Mouse (Mus musculus): ENCODE measurements around the gene Faf2. TPM values are rescaled to one million over a fixed set of nuclear protein-coding genes. Genes with fewer than 3 reads are reported as not detected.

Faf2 gene
- polyA plus RNA-seq, 1 experiment from 2014 or later = 50.6 TPM

DNA sequence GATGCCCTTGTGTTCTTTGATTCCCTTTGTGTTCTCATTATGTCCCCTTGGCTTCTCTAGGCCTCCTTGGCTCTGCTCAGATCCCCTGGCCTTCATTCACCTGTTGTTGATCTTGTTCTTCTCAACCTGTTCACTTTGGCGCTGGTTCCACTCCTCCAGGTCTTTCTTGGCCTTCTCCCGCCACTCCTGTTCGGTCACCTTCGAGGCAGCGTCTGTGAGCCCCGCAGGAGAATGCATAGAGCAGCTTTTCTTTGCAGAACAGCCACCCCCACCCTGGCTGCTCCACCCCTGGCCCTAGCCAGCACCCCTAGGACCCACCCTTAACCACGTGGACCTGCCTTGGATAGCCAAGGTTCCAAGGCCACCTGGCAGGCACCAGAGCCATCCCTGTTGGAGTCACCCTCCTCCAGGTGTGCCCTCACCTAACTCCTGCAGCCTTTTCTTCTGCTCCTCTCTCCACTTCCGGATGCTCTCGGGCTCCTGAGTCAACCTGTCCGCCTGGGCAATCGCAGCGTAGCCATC, 22.9 kb upstream of the Faf2 start:
- Histone ChIP-seq H3K27ac (replicated peaks) (no peak overlapping the region), H3K36me3 (ENCODE audit: control insufficient read depth, insufficient read depth, low read length) (peaks cover 3% of the 10 kb centered on the region; the same call in 1 of the 2 replicates), H3K9ac (ENCODE audit: low read length) (no peak overlapping the region), H3K27me3 (ENCODE audit: control insufficient read depth, insufficient read depth, low read length) (no peaks in the 10 kb centered on the region), H3K4me1 (replicated peaks; ENCODE audit: control insufficient read depth, insufficient read depth) (no peaks in the 10 kb centered on the region), H3K9me3 (ENCODE audit: control insufficient read depth, low read length) (no peaks in the 10 kb centered on the region), H3K4me3 (ENCODE audit: low read depth, low read length) (no peak overlapping the region), H3K4me2 (replicated peaks; ENCODE audit: low read depth) (no peak overlapping the region)
- DNase-seq (ENCODE audit: low spot score) (no peak), ATAC-seq (ENCODE audit: low FRiP score, low TSS enrichment) (no peak)
- 77% methylated on average over 12 of the region's 12 CpGs for WGBS
- no peak for TF ChIP-seq EP300 (optimal IDR thresholded peaks at IDR 0.05)
- TF ChIP-seq CTCF (IDR thresholded peaks at IDR 0.05; ENCODE audit: low read depth) = no peak

DNA sequence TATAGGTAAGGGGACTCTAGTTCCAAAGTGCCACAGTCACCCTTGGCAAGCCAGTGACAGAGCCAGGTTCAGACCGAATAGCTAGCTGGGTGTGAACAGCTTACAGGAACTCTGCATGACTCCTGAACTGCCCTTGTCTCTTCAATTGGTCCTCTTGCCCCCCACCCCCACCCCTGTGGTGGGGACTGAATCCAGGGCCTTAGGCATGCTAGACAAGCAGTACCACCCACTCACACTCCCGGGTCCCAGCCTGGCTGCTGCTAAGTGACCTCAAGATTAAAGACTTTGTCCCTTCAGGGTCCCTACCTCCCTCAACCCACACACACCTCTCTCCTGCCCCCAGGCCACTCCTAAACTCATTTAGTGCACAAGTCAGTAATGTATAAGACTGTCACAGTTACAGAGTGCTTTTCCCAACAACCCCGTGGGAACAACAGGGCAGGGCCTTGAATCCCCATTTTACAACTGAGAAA, 18.9 kb upstream of the Faf2 start:
- ATAC-seq (ENCODE audit: low FRiP score, low TSS enrichment) = no peak
- H3K27me3 ChIP-seq (ENCODE audit: control insufficient read depth, insufficient read depth, low read length) = no peaks in the 10 kb centered on the region
- H3K4me3 ChIP-seq (ENCODE audit: low read depth, low read length) = no peak overlapping the region
- no peak overlapping the region for H3K27ac ChIP-seq (replicated peaks)
- TF ChIP-seq CTCF (IDR thresholded peaks at IDR 0.05; ENCODE audit: low read depth) (no peak), EP300 (optimal IDR thresholded peaks at IDR 0.05) (no peak)
- DNase-seq (ENCODE audit: low spot score) = no peak
- H3K9me3 ChIP-seq (ENCODE audit: control insufficient read depth, low read length) = no peaks in the 10 kb centered on the region
- H3K36me3 ChIP-seq (ENCODE audit: control insufficient read depth, insufficient read depth, low read length) = peaks cover 6% of the 10 kb centered on the region
- no peak overlapping the region for H3K9ac ChIP-seq (ENCODE audit: low read length)
- no peaks in the 10 kb centered on the region for H3K4me1 ChIP-seq (replicated peaks; ENCODE audit: control insufficient read depth, insufficient read depth)
- WGBS = 50% methylated on average over 3 of the region's 3 CpGs
- H3K4me2 ChIP-seq (replicated peaks; ENCODE audit: low read depth) = no peak overlapping the region

DNA sequence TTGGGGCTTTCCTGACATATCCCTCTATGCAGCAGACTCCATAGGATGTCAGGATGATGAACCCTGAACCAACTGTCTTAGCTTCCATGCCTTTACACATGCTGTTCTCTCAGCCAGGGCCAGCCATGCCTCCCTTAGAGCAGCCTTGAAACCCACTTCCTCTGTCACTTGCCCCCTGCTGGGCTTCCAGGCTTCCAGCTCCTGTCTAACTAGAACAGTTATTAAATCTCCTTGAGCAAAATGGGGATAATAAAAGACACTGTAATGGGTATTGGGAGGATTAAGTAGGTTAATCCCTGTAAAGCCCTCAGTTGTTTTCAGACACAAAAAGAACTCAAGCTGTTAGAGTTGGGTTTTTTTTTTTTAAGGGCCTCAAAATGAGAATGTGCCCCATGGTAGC, 18.1 kb upstream of the Faf2 start:
- Histone ChIP-seq H3K4me1 (replicated peaks; ENCODE audit: control insufficient read depth, insufficient read depth) (no peaks in the 10 kb centered on the region), H3K9me3 (ENCODE audit: control insufficient read depth, low read length) (no peaks in the 10 kb centered on the region), H3K4me3 (ENCODE audit: low read depth, low read length) (no peak overlapping the region), H3K36me3 (ENCODE audit: control insufficient read depth, insufficient read depth, low read length) (peaks cover 6% of the 10 kb centered on the region), H3K27me3 (ENCODE audit: control insufficient read depth, insufficient read depth, low read length) (no peaks in the 10 kb centered on the region), H3K9ac (ENCODE audit: low read length) (no peak overlapping the region), H3K27ac (replicated peaks) (no peak overlapping the region), H3K4me2 (replicated peaks; ENCODE audit: low read depth) (no peak overlapping the region)
- no peak for ATAC-seq (ENCODE audit: low FRiP score, low TSS enrichment)
- no peak for DNase-seq (ENCODE audit: low spot score)
- TF ChIP-seq EP300 (optimal IDR thresholded peaks at IDR 0.05) = no peak
- 0 out of 2 replicates have a peak, but pooled peaks have one; percentile 18 for TF ChIP-seq CTCF (IDR thresholded peaks at IDR 0.05; ENCODE audit: low read depth)

DNA sequence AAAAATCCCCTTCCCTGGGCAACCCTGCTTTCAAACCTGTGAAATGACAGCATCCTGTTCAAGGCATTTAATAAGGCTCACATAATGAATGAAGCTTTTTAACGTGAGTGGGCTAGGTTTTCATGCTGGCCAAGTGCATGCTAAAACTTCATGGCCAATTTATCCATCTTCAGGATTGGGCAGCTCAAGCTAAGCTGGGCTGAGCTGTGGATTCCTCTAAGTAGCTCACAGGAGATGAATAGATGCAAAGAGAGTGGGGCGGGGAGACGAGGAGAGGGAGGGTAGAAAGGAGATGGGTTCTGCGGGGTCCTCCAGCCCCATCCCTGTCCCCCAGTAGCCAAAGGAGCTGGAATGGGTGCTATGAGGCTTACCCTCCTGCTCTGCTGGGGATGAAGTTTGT, 17.4 kb upstream of the Faf2 start:
- no peaks in the 10 kb centered on the region for H3K9me3 ChIP-seq (ENCODE audit: control insufficient read depth, low read length)
- no peaks in the 10 kb centered on the region for H3K27me3 ChIP-seq (ENCODE audit: control insufficient read depth, insufficient read depth, low read length)
- no peak for ATAC-seq (ENCODE audit: low FRiP score, low TSS enrichment)
- no peak overlapping the region for H3K4me3 ChIP-seq (ENCODE audit: low read depth, low read length)
- peaks cover 6% of the 10 kb centered on the region; the same call in 1 of the 2 replicates for H3K36me3 ChIP-seq (ENCODE audit: control insufficient read depth, insufficient read depth, low read length)
- H3K27ac ChIP-seq (replicated peaks) = 0 out of 2 replicates have a peak overlapping the region, but pooled peaks have one; percentile 85
- 73% methylated on average over 4 of the region's 4 CpGs for WGBS
- TF ChIP-seq CTCF (IDR thresholded peaks at IDR 0.05; ENCODE audit: low read depth) = no peak
- TF ChIP-seq EP300 (optimal IDR thresholded peaks at IDR 0.05) = no peak
- H3K4me1 ChIP-seq (replicated peaks; ENCODE audit: control insufficient read depth, insufficient read depth) = no peaks in the 10 kb centered on the region; the same call in 1 of the 2 replicates
- DNase-seq (ENCODE audit: low spot score) = no peak
- H3K9ac ChIP-seq (ENCODE audit: low read length) = no peak overlapping the region
- no peak overlapping the region for H3K4me2 ChIP-seq (replicated peaks; ENCODE audit: low read depth)

DNA sequence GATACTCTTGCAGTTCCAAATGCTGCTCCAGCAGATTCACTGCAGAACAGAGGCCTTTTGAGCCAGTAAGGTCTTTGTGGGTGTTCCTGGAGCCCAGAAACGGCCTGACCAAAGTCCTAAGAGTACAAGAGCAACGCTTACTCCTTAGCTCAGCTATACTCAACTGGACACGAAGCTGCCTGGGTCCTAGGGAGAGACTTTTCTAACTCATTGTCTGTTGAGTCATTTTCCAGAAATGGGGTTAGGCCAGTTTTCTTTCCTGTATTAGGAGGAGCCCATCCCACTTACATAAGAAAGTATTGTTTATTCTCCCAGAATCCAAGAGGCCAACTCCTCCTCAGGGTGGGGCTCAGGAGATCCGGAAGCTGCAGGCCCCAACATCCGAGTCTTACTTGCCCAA, 16.2 kb upstream of the Faf2 start:
- no peaks in the 10 kb centered on the region; the same call in none of the 2 replicates for H3K4me1 ChIP-seq (replicated peaks; ENCODE audit: control insufficient read depth, insufficient read depth)
- DNase-seq (ENCODE audit: low spot score) (peak; percentile 57), ATAC-seq (ENCODE audit: low FRiP score, low TSS enrichment) (peak; percentile 90)
- peaks cover 6% of the 10 kb centered on the region; the same call in 1 of the 2 replicates for H3K36me3 ChIP-seq (ENCODE audit: control insufficient read depth, insufficient read depth, low read length)
- no peaks in the 10 kb centered on the region for H3K27me3 ChIP-seq (ENCODE audit: control insufficient read depth, insufficient read depth, low read length)
- no peaks in the 10 kb centered on the region for H3K9me3 ChIP-seq (ENCODE audit: control insufficient read depth, low read length)
- H3K9ac ChIP-seq (ENCODE audit: low read length) = no peak overlapping the region
- H3K4me3 ChIP-seq (ENCODE audit: low read depth, low read length) = no peak overlapping the region
- TF ChIP-seq CTCF (IDR thresholded peaks at IDR 0.05; ENCODE audit: low read depth) (no peak), EP300 (optimal IDR thresholded peaks at IDR 0.05) (peak; percentile 76)
- H3K4me2 ChIP-seq (replicated peaks; ENCODE audit: low read depth) = no peak overlapping the region
- WGBS = 48% methylated on average over 5 of the region's 5 CpGs
- peak overlapping the region; percentile 85 for H3K27ac ChIP-seq (replicated peaks)

DNA sequence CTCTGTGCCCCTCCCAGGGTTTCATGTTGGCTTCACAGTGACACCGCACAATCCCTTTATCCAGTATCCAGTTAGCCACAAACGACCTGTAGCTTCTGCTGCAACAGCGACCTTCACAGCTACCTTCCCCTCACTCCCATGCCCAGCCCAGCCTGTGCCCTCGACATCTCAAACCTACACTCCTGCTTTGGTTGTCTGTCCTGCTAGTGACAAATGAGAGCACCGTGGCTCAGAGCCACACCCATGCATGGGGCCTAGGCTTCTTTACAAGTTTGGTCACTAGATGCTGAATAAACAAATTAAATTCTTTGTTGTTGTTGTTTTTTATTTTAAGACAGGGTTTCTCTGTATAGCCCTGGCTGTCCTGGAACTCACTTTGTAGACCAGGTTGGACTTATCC, 14.4 kb upstream of the Faf2 start:
- H3K4me3 ChIP-seq (ENCODE audit: low read depth, low read length) = no peak overlapping the region
- 43% methylated on average over 5 of the region's 5 CpGs for WGBS

More for the DNA sequence above, 14.4 kb upstream of the Faf2 start:
- H3K27me3 ChIP-seq (ENCODE audit: control insufficient read depth, insufficient read depth, low read length) = no peaks in the 10 kb centered on the region
- no peak overlapping the region for H3K9ac ChIP-seq (ENCODE audit: low read length)
- no peak overlapping the region for H3K4me2 ChIP-seq (replicated peaks; ENCODE audit: low read depth)
- DNase-seq (ENCODE audit: low spot score) = no peak
- H3K36me3 ChIP-seq (ENCODE audit: control insufficient read depth, insufficient read depth, low read length) = peaks cover 2% of the 10 kb centered on the region; the same call in 1 of the 2 replicates
- ATAC-seq (ENCODE audit: low FRiP score, low TSS enrichment) = no peak
- peak overlapping the region; percentile 31; the same call in 1 of the 2 replicates for H3K27ac ChIP-seq (replicated peaks)
- TF ChIP-seq EP300 (optimal IDR thresholded peaks at IDR 0.05) = no peak
- TF ChIP-seq CTCF (IDR thresholded peaks at IDR 0.05; ENCODE audit: low read depth) = no peak
- H3K4me1 ChIP-seq (replicated peaks; ENCODE audit: control insufficient read depth, insufficient read depth) = no peaks in the 10 kb centered on the region; the same call in none of the 2 replicates
- no peaks in the 10 kb centered on the region for H3K9me3 ChIP-seq (ENCODE audit: control insufficient read depth, low read length)
